Mouse (Mus musculus) olfactory bulb, adult 2 months (tissue): ENCODE data around the gene Dpp10.

ENCODE experiments used
- CTCF ChIP-seq: fragments of 200-500 bp; IDR thresholded peaks from 2 replicates; pipeline ENCODE4 v1.5.1; 2012; ENCODE audit warnings: low read depth, mild to moderate bottlenecking, low read length, moderate library complexity; ENCODE audit not compliant: insufficient read depth
- POLR2A ChIP-seq: fragments of 200-500 bp; IDR thresholded peaks from 2 replicates; pipeline ENCODE4 v1.6.1; 2012; ENCODE audit warnings: mild to moderate bottlenecking, low read depth, low read length, moderate library complexity; ENCODE audit not compliant: insufficient read depth

GRCm38 (mm10) chr1:123946149-123946548 lies 99.2 kb downstream of the Dpp10 start:
- TF ChIP-seq POLR2A (no peak), CTCF (no peak)
